Mouse (Mus musculus): ENCODE results near the gene Eapp. TPM values are rescaled to one million over a fixed set of nuclear protein-coding genes. Genes with fewer than 3 reads are reported as not detected.
"Not testable (repeated sequence)": the region's sequence is repeated elsewhere in the genome, so short reads cannot be mapped to it uniquely, and the experiment has no call there.

Eapp gene
- total and polyA plus RNA-seq, 2 experiments from 2014 or later = 38.9 to 94.9 TPM

DNA sequence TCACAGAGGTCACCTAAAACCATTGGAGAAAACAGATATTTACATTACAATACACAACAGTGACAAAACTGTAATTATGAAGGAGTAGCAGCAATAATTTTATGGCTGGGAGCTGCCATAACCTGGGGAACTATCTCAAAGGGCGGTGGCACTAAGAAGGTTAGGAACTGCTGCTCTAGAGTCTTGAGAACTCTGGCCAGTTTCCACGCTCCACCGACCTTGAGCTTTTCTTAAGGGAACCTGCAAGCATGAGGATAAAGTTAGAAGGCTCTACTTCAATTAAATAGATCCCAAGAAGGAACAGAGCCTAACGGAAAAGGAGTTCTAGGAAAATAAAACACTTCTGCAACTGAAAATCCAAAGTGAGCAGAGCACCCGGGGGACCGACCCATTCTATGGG is 30.2 kb downstream of the Eapp start:
- Histone ChIP-seq H3K9ac (no peak overlapping the region), H3K27ac (ENCODE audit: low read depth, low read length) (no peak overlapping the region), H3K4me1 (ENCODE audit: insufficient read depth) (no peaks in the 10 kb centered on the region), H3K27me3 (ENCODE audit: insufficient read depth, low read length) (no peaks in the 10 kb centered on the region), H3K9me3 (ENCODE audit: low read length) (no peaks in the 10 kb centered on the region), H3K4me2 (ENCODE audit: low read depth) (no peak overlapping the region), H3K4me3 (ENCODE audit: low read depth, low read length) (no peak overlapping the region), H3K36me3 (ENCODE audit: insufficient read depth) (peaks cover 9% of the 10 kb centered on the region)
- DNase-seq (no peak), ATAC-seq (no peak)
- WGBS = 81% methylated on average over 6 of the region's 6 CpGs
- TF ChIP-seq CTCF (IDR thresholded peaks at IDR 0.05; ENCODE audit: low read depth) = no peak

- not testable (repeated sequence) for H3K4me2 ChIP-seq (ENCODE audit: low read depth); H3K4me3 ChIP-seq (ENCODE audit: low read depth, low read length); ATAC-seq; H3K9me3 ChIP-seq (ENCODE audit: low read length); H3K36me3 ChIP-seq (ENCODE audit: insufficient read depth); H3K9ac ChIP-seq; H3K27me3 ChIP-seq (ENCODE audit: insufficient read depth, low read length); DNase-seq; H3K27ac ChIP-seq (ENCODE audit: low read depth, low read length); H3K4me1 ChIP-seq (ENCODE audit: insufficient read depth)
- WGBS = 77% methylated on average over 5 of the region's 5 CpGs
Observed at GRCm38 (mm10) chr12:54661470-54661869, 34.2 kb downstream of the Eapp start.

GRCm38 (mm10) chr12:54659901-54660300 is 35.8 kb downstream of the Eapp start:
- no peak for ATAC-seq
- Histone ChIP-seq H3K27me3 (ENCODE audit: insufficient read depth, low read length) (no peaks in the 10 kb centered on the region), H3K27ac (ENCODE audit: low read depth, low read length) (no peak overlapping the region), H3K36me3 (ENCODE audit: insufficient read depth) (no peaks in the 10 kb centered on the region), H3K4me3 (ENCODE audit: low read depth, low read length) (no peak overlapping the region), H3K9me3 (ENCODE audit: low read length) (no peaks in the 10 kb centered on the region), H3K4me2 (ENCODE audit: low read depth) (no peak overlapping the region), H3K9ac (no peak overlapping the region), H3K4me1 (ENCODE audit: insufficient read depth) (peaks cover 2% of the 10 kb centered on the region)
- no peak for DNase-seq
- no peak for TF ChIP-seq CTCF (IDR thresholded peaks at IDR 0.05; ENCODE audit: low read depth)
- 83% methylated on average over 3 of the region's 3 CpGs for WGBS

GRCm38 (mm10) chr12:54658425-54659092 is 37.1 kb downstream of the Eapp start:
- no peak for TF ChIP-seq CTCF (IDR thresholded peaks at IDR 0.05; ENCODE audit: low read depth)
- H3K36me3 ChIP-seq (ENCODE audit: insufficient read depth) = no peaks in the 10 kb centered on the region
- DNase-seq = no peak
- no peak overlapping the region for H3K27ac ChIP-seq (ENCODE audit: low read depth, low read length)
- H3K4me3 ChIP-seq (ENCODE audit: low read depth, low read length) = no peak overlapping the region
- no peaks in the 10 kb centered on the region for H3K27me3 ChIP-seq (ENCODE audit: insufficient read depth, low read length)
- no peak overlapping the region for H3K4me2 ChIP-seq (ENCODE audit: low read depth)
- WGBS = 77% methylated on average over 7 of the region's 7 CpGs
- peaks cover 9% of the 10 kb centered on the region for H3K4me1 ChIP-seq (ENCODE audit: insufficient read depth)
- H3K9ac ChIP-seq = no peak overlapping the region
- no peak for ATAC-seq
- no peaks in the 10 kb centered on the region for H3K9me3 ChIP-seq (ENCODE audit: low read length)

GRCm38 (mm10) chr12:54657951-54658350 is 37.7 kb downstream of the Eapp start:
- no peak overlapping the region for H3K27ac ChIP-seq (ENCODE audit: low read depth, low read length)
- no peaks in the 10 kb centered on the region for H3K36me3 ChIP-seq (ENCODE audit: insufficient read depth)
- ATAC-seq (no peak), DNase-seq (no peak)
- WGBS = 94% methylated on average over 5 of the region's 5 CpGs
- no peaks in the 10 kb centered on the region for H3K9me3 ChIP-seq (ENCODE audit: low read length)
- peaks cover 9% of the 10 kb centered on the region for H3K4me1 ChIP-seq (ENCODE audit: insufficient read depth)
- no peak overlapping the region for H3K4me2 ChIP-seq (ENCODE audit: low read depth)
- no peak overlapping the region for H3K9ac ChIP-seq
- TF ChIP-seq CTCF (IDR thresholded peaks at IDR 0.05; ENCODE audit: low read depth) = no peak
- H3K27me3 ChIP-seq (ENCODE audit: insufficient read depth, low read length) = no peaks in the 10 kb centered on the region
- no peak overlapping the region for H3K4me3 ChIP-seq (ENCODE audit: low read depth, low read length)

DNA sequence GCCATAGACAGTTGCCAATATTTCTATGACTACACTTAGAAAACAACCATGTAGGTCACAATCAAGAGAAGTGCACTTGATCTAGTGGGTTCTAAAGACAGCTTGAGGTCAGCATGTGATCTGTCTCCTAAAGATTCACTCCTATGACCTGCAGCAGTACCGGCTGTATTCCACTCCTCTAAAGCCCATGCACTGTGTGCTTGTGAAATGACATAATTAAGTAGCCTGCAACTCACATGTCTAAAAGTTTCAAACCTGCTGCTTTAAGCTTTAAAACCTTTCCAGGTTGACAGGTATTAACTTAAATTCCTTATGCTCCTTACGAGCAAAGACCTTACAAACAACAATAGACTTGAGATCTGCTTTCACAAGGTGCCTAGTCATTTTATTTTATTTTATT is 38.5 kb downstream of the Eapp start:
- Histone ChIP-seq H3K9ac (no peak overlapping the region), H3K4me3 (ENCODE audit: low read depth, low read length) (peak overlapping the region; percentile 72), H3K36me3 (ENCODE audit: insufficient read depth) (no peaks in the 10 kb centered on the region), H3K4me2 (ENCODE audit: low read depth) (peak overlapping the region; percentile 62), H3K27ac (ENCODE audit: low read depth, low read length) (no peak overlapping the region), H3K4me1 (ENCODE audit: insufficient read depth) (peaks cover 9% of the 10 kb centered on the region), H3K9me3 (ENCODE audit: low read length) (no peaks in the 10 kb centered on the region), H3K27me3 (ENCODE audit: insufficient read depth, low read length) (no peaks in the 10 kb centered on the region)
- ATAC-seq = no peak
- TF ChIP-seq CTCF (IDR thresholded peaks at IDR 0.05; ENCODE audit: low read depth) = no peak
- 61% methylated on average over 2 of the region's 2 CpGs for WGBS
- no peak for DNase-seq

- Histone ChIP-seq H3K9ac (peak within 1 kb of the TSS; percentile 82), H3K27ac (ENCODE audit: low read depth, low read length) (peak within 1 kb of the TSS; percentile 82), H3K9me3 (ENCODE audit: low read length) (no peaks in the 10 kb centered on the region), H3K4me2 (ENCODE audit: low read depth) (peak within 1 kb of the TSS; percentile 62), H3K4me3 (ENCODE audit: low read depth, low read length) (peak within 1 kb of the TSS; percentile 72), H3K27me3 (ENCODE audit: insufficient read depth, low read length) (no peaks in the 10 kb centered on the region), H3K36me3 (ENCODE audit: insufficient read depth) (no peaks in the 10 kb centered on the region), H3K4me1 (ENCODE audit: insufficient read depth) (peaks cover 9% of the 10 kb centered on the region)
- ATAC-seq (peak; percentile 99), DNase-seq (peak; percentile 96)
- WGBS = 8% methylated on average over 51 of the region's 53 CpGs
- TF ChIP-seq CTCF (IDR thresholded peaks at IDR 0.05; ENCODE audit: low read depth) = no peak
Observed at GRCm38 (mm10) chr12:54656396-54657171, 39.1 kb downstream of the Eapp start, which contains the start of gene Sptssa. TSS of gene Sptssa (minus strand) at chr12:54656573.

Measured in forebrain, postnatal 0 days (tissue).